In the genomic region with DNA sequence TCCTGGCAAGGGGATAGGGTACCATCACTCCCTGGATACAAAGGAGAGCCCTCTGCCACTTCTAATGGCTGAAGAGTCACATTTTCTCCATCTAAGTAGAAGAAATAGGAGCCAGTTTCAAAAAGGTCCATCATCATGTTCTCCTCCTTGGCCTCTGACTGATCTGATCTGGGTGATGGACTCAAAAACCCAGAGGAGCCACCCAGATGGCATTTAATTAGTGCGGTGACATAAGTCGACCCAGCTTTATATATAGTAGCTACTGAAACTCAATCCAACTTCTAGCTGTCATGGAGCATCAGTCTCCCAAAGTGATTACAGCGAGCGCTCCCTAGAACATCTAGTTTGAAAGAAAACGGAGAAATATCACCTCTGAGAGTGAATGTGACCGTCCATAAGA, we compare ENCODE assay signal across 11 mouse cellular contexts. TPM values are rescaled to one million over a fixed set of nuclear protein-coding genes. Genes with fewer than 3 reads are reported as not detected.
DNase-seq lines count a peak whose midpoint lies in the region; ATAC-seq lines count a peak whose summit lies in the region.
"Had no signal": no experiment of that assay in that cellular context is flagged by ENCODE, and none has a peak within 500 bp of the region (broad histone marks: within the 10 kb centered on the region; RNA-seq: fewer than 3 reads in every experiment).

A gene (minus strand): TSS at position 170 of the 400 bp plus-strand sequence.

- ATAC-seq in heart, embryonic 14.5 days (ENCODE audit: insufficient number of reproducible peaks, insufficient read depth, low FRiP score, low read depth): no peak
- ATAC-seq in embryonic facial prominence, embryonic 14.5 days (ENCODE audit: low read depth): no peak
- 0 out of 2 replicates have a peak, but pooled peaks have one; percentile 27 for ATAC-seq in hindbrain, embryonic 14.5 days (ENCODE audit: low FRiP score)
- ATAC-seq in midbrain, embryonic 16.5 days: 0 out of 2 replicates have a peak, but pooled peaks have one; percentile 45
- ATAC-seq in activated CD4-positive, CD25-positive, alpha-beta regulatory T cell, adult 4 months: no peak

- no peak within 1 kb of the TSS for H3K27ac ChIP-seq in heart, embryonic 14.5 days (replicated peaks in 1 of 2; ENCODE audit: control insufficient read depth in 1 of 2, insufficient read depth in 1 of 2, low read depth in 2 of 2, low read length in 2 of 2)
- no peak within 1 kb of the TSS for H3K27ac ChIP-seq in embryonic facial prominence, embryonic 14.5 days (replicated peaks; ENCODE audit: low read depth, low read length)
- no peak within 1 kb of the TSS for H3K27ac ChIP-seq in hindbrain, embryonic 14.5 days
- no peak within 1 kb of the TSS for H3K27ac ChIP-seq in midbrain, embryonic 16.5 days (ENCODE audit: low read length)

- no peaks in the 10 kb centered on the region for H3K36me3 ChIP-seq in heart, embryonic 14.5 days (ENCODE audit: control insufficient read depth, insufficient read depth, low read length)
- H3K36me3 ChIP-seq in embryonic facial prominence, embryonic 14.5 days (ENCODE audit: control insufficient read depth, insufficient read depth, low read length): no peaks in the 10 kb centered on the region
- H3K36me3 ChIP-seq in hindbrain, embryonic 14.5 days (replicated peaks; ENCODE audit: control insufficient read depth, insufficient read depth): no peaks in the 10 kb centered on the region
- H3K36me3 ChIP-seq in midbrain, embryonic 16.5 days (ENCODE audit: control insufficient read depth, insufficient read depth, low read length): no peaks in the 10 kb centered on the region

- H3K9ac ChIP-seq in heart, embryonic 14.5 days (ENCODE audit: low read length): no peak within 1 kb of the TSS
- no peak within 1 kb of the TSS for H3K9ac ChIP-seq in embryonic facial prominence, embryonic 14.5 days (ENCODE audit: low read depth, low read length)
- no peak within 1 kb of the TSS for H3K9ac ChIP-seq in hindbrain, embryonic 14.5 days
- H3K9ac ChIP-seq in midbrain, embryonic 16.5 days (ENCODE audit: low read depth, low read length): no peak within 1 kb of the TSS

- peaks cover 2 to 5% of the 10 kb centered on the region in 2 experiments; a peak in 1 of 4 replicates for H3K4me1 ChIP-seq in heart, embryonic 14.5 days (ENCODE audit: control insufficient read depth in 2 of 2, insufficient read depth in 2 of 2, low read length in 2 of 2)
- peaks cover 10% of the 10 kb centered on the region; the same call in 1 of the 2 replicates for H3K4me1 ChIP-seq in embryonic facial prominence, embryonic 14.5 days (ENCODE audit: control insufficient read depth, insufficient read depth, low read length)
- peaks cover 3% of the 10 kb centered on the region; the same call in 1 of the 2 replicates for H3K4me1 ChIP-seq in hindbrain, embryonic 14.5 days (replicated peaks; ENCODE audit: control insufficient read depth, insufficient read depth, low read length)
- peaks cover 6% of the 10 kb centered on the region; the same call in 1 of the 2 replicates for H3K4me1 ChIP-seq in midbrain, embryonic 16.5 days (ENCODE audit: control insufficient read depth, insufficient read depth, low read length)

- intact Hi-C loops in heart, postnatal 25 days (cut with DNase I): no loop called here

- peak within 1 kb of the TSS; percentile 29 to 38 for H3K4me3 ChIP-seq in heart, embryonic 14.5 days (ENCODE audit: control insufficient read depth in 1 of 2, insufficient read depth in 1 of 2, low read depth in 1 of 2, low read length in 2 of 2)
- H3K4me3 ChIP-seq in embryonic facial prominence, embryonic 14.5 days (ENCODE audit: low read depth, low read length): peak within 1 kb of the TSS; percentile 23; the same call in 1 of the 2 replicates
- H3K4me3 ChIP-seq in hindbrain, embryonic 14.5 days (replicated peaks; ENCODE audit: low read length): no peak within 1 kb of the TSS
- H3K4me3 ChIP-seq in midbrain, embryonic 16.5 days (ENCODE audit: low read depth, low read length): peak within 1 kb of the TSS; percentile 27; the same call in 1 of the 2 replicates

- 84% methylated on average over 6 of the region's 6 CpGs for WGBS in heart, embryonic 14.5 days
- WGBS in embryonic facial prominence, embryonic 14.5 days: 71% methylated on average over 6 of the region's 6 CpGs
- 90% methylated on average over 6 of the region's 6 CpGs for WGBS in hindbrain, embryonic 14.5 days
- 91% methylated on average over 6 of the region's 6 CpGs for WGBS in midbrain, embryonic 16.5 days

- peak within 1 kb of the TSS; percentile 66 for H3K4me2 ChIP-seq in heart, embryonic 14.5 days (ENCODE audit: low read length)
- H3K4me2 ChIP-seq in embryonic facial prominence, embryonic 14.5 days (ENCODE audit: low read depth, low read length): peak within 1 kb of the TSS; percentile 53
- peak within 1 kb of the TSS; percentile 34 for H3K4me2 ChIP-seq in hindbrain, embryonic 14.5 days (replicated peaks)
- H3K4me2 ChIP-seq in midbrain, embryonic 16.5 days (ENCODE audit: low read length): peak within 1 kb of the TSS; percentile 60

- no peaks in the 10 kb centered on the region for H3K9me3 ChIP-seq in heart, embryonic 14.5 days (ENCODE audit: control insufficient read depth, low read length)
- no peaks in the 10 kb centered on the region for H3K9me3 ChIP-seq in embryonic facial prominence, embryonic 14.5 days (ENCODE audit: control insufficient read depth, low read length)
- no peaks in the 10 kb centered on the region for H3K9me3 ChIP-seq in hindbrain, embryonic 14.5 days (ENCODE audit: control insufficient read depth, low read length)
- H3K9me3 ChIP-seq in midbrain, embryonic 16.5 days (replicated peaks; ENCODE audit: control insufficient read depth, low read length, poor library complexity, severe bottlenecking): no peaks in the 10 kb centered on the region

- DNase-seq in heart, postnatal 25 days (ENCODE audit: low spot score): no peak
- DNase-seq in embryonic facial prominence, embryonic 14.5 days (ENCODE audit: low spot score): no peak
- DNase-seq in hindbrain, embryonic 14.5 days (ENCODE audit: low spot score): no peak
- DNase-seq in adrenal gland, postnatal 25 days: no peak
- no peak for DNase-seq in cerebellum, adult 8-10 months
- DNase-seq: B cell, adult 2 months; layer of hippocampus, postnatal 36 days had no signal

- H3K27me3 ChIP-seq in heart, embryonic 14.5 days (ENCODE audit: control insufficient read depth, insufficient read depth, low read length): no peaks in the 10 kb centered on the region
- H3K27me3 ChIP-seq in embryonic facial prominence, embryonic 14.5 days (replicated peaks; ENCODE audit: control insufficient read depth, insufficient read depth, low read length): no peaks in the 10 kb centered on the region
- no peaks in the 10 kb centered on the region for H3K27me3 ChIP-seq in hindbrain, embryonic 14.5 days (ENCODE audit: control insufficient read depth, insufficient read depth, low read length)
- H3K27me3 ChIP-seq in midbrain, embryonic 16.5 days (ENCODE audit: control insufficient read depth, insufficient read depth, low read depth, low read length): no peaks in the 10 kb centered on the region

RNA-seq across cellular contexts. Expression of the gene that starts here (rescaled TPM):
- polyA plus RNA-seq in heart, embryonic 14.5 days (2014; fragmentation: Nextera tagmentation; extraction: Ambion mirVana): 0.16 TPM in 1 of 2 replicates, not detected in the other
- not detected for total RNA-seq in heart, postnatal 25 days (2021)
- polyA plus RNA-seq in embryonic facial prominence, embryonic 14.5 days (2014; fragmentation: Nextera tagmentation; extraction: Ambion mirVana): 20.2 and 28.9 TPM in 2 replicates
- polyA plus RNA-seq in hindbrain, embryonic 14.5 days (2014; fragmentation: Nextera tagmentation; extraction: Ambion mirVana): not detected in 2 replicates
- polyA plus RNA-seq in midbrain, embryonic 16.5 days (2015; fragmentation: Nextera tagmentation; extraction: Ambion mirVana): not detected in 2 replicates
- total RNA-seq in adrenal gland, postnatal 25 days (2021): not detected in 2 replicates
- polyA plus RNA-seq in activated CD4-positive, CD25-positive, alpha-beta regulatory T cell, adult 4 months (2017; shearing (Covaris generic)): under 1 TPM in 1 of 2 experiments, not detected in 1; 0.26 TPM
- total RNA-seq: layer of hippocampus, postnatal 36 days had no signal
- polyA plus RNA-seq: gonadal fat pad, adult 2 months had no signal

Comparison
In these comparisons a context has a peak if more than half of its experiments do, and no peak if none do; other contexts are left out.
1. RNA of the gene that starts here (polyA plus RNA-seq): 20.2 to 28.9 TPM in embryonic facial prominence, embryonic 14.5 days; 0.26 TPM in activated CD4-positive, CD25-positive, alpha-beta regulatory T cell, adult 4 months, 0.16 TPM in heart, embryonic 14.5 days, not detected in midbrain, embryonic 16.5 days and not detected in hindbrain, embryonic 14.5 days; every median in the first group is over 10 times any median in the second.
2. Peak in ATAC-seq and H3K4me2 ChIP-seq in hindbrain, embryonic 14.5 days; RNA of the gene not detected or under 1 TPM.
3. Peak in ATAC-seq, H3K4me3 ChIP-seq and H3K4me2 ChIP-seq in midbrain, embryonic 16.5 days; RNA of the gene not detected or under 1 TPM.
4. Peak in every context shown above with its lines, with median percentiles within 50 percentile points of each other: H3K4me2 ChIP-seq.